Mouse (Mus musculus) megakaryocyte, embryonic 14.5 days (primary cell): ENCODE results near the gene Sec24c. TPM values are rescaled to one million over a fixed set of nuclear protein-coding genes. Genes with fewer than 3 reads are reported as not detected.

Experiments
- H3K27me3 ChIP-seq: replicated peaks from 2 replicates; pipeline ENCODE3; 2012; ENCODE audit warnings: inconsistent platforms
- H3K36me3 ChIP-seq: replicated peaks from 2 replicates; pipeline ENCODE3; 2012; ENCODE audit warnings: low read length, inconsistent platforms, mixed read lengths
- H3K4me1 ChIP-seq: 2 replicates; pipeline ENCODE4 v1.6.1; 2012; ENCODE audit warnings: inconsistent platforms
- H3K4me3 ChIP-seq: replicated peaks from 2 replicates; pipeline ENCODE3; 2012; ENCODE audit warnings: moderate library complexity, mild to moderate bottlenecking, inconsistent platforms
- H3K9me3 ChIP-seq: 2 replicates; pipeline ENCODE4 v1.6.1; 2012; ENCODE audit warnings: inconsistent platforms
- FLI1 ChIP-seq: IDR thresholded peaks from 2 replicates; pipeline ENCODE4 v1.6.1; 2012; ENCODE audit warnings: low read length, inconsistent platforms, mixed read lengths
- GATA1 ChIP-seq: IDR thresholded peaks from 3 replicates; pipeline ENCODE4 v1.6.1; 2012; ENCODE audit warnings: mixed read lengths, low read length, inconsistent platforms, borderline replicate concordance
- polyA plus RNA-seq: library from polyadenylated mRNA; stranded (reverse); fragments of >175 nt; gene quantifications from 2 replicates; pipeline ENCODE4 v1.2.3, GENCODE M21; 2012; ENCODE audit warnings: low replicate concordance; ENCODE audit not compliant: insufficient read depth

The Sec24c gene
- polyA plus RNA-seq, 1 experiment = 52.5 TPM

DNA sequence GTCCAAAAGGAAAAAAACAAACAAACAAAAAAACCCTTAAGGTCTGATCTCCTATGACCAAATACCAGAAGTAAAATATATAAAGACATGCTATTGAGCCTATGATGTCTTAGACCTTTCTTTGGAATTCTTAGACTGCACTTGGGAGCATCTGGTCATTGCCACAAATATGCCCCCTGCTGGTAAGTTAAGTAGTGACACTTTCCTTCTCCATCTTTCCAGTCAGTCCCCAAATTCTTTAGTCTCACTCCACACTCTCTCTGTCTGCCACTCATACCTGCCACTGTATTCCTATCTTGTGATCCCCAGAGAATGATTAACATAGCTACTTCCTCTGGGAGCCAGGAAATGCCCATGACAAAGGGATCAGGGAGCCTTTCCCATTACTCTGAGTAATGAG, 15.8 kb upstream of the Sec24c start:
- peaks cover 22% of the 10 kb centered on the region for H3K27me3 ChIP-seq
- no peak overlapping the region for H3K4me3 ChIP-seq
- H3K4me1 ChIP-seq = peaks cover 61% of the 10 kb centered on the region
- no peaks in the 10 kb centered on the region for H3K36me3 ChIP-seq
- no peaks in the 10 kb centered on the region for H3K9me3 ChIP-seq
- TF ChIP-seq GATA1 = no peak
- TF ChIP-seq FLI1 = no peak

DNA sequence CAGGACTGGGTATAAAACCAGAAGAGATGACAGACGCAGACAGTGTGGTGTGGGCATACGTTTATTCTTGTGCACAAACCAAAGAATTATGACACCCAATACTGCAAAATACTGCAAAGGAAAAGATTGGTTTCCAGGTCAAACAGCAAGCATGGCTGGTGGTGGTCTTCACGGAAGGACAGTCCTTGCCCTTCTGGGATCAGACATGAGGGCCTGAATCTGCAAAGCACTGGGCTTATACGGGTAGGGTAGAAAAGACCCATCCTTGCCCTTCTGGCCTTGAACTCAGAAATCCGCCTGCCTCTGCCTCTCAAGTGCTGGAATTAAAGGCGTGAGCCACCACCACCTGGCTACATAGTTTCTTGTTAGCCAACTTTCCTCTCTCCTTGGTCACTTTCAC, 15.2 kb upstream of the Sec24c start:
- TF ChIP-seq FLI1 (no peak), GATA1 (no peak)
- Histone ChIP-seq H3K4me3 (no peak overlapping the region), H3K9me3 (no peaks in the 10 kb centered on the region), H3K36me3 (no peaks in the 10 kb centered on the region), H3K4me1 (peaks cover 67% of the 10 kb centered on the region), H3K27me3 (peaks cover 28% of the 10 kb centered on the region)

DNA sequence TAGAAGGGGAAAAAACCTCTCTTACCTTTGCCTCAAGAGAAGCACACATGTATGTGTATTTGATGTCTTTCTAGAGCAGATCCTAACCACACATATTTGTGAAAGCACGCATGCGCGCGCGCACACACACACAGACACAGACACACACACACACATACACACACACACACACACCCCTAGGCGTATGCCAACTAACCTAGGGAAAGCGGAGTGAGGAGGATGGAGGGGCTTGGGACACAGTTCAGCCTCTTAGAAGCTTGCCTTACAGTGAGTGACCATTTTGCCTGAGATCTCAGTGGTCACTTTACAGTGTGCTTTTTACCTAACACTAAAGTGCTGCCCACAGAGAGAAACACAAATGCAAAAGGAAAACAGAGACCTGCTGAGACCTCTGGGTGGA, 14.4 kb upstream of the Sec24c start:
- Histone ChIP-seq H3K27me3 (peaks cover 35% of the 10 kb centered on the region), H3K4me1 (peaks cover 71% of the 10 kb centered on the region), H3K4me3 (no peak overlapping the region), H3K9me3 (no peaks in the 10 kb centered on the region), H3K36me3 (no peaks in the 10 kb centered on the region)
- TF ChIP-seq GATA1 (no peak), FLI1 (no peak)

DNA sequence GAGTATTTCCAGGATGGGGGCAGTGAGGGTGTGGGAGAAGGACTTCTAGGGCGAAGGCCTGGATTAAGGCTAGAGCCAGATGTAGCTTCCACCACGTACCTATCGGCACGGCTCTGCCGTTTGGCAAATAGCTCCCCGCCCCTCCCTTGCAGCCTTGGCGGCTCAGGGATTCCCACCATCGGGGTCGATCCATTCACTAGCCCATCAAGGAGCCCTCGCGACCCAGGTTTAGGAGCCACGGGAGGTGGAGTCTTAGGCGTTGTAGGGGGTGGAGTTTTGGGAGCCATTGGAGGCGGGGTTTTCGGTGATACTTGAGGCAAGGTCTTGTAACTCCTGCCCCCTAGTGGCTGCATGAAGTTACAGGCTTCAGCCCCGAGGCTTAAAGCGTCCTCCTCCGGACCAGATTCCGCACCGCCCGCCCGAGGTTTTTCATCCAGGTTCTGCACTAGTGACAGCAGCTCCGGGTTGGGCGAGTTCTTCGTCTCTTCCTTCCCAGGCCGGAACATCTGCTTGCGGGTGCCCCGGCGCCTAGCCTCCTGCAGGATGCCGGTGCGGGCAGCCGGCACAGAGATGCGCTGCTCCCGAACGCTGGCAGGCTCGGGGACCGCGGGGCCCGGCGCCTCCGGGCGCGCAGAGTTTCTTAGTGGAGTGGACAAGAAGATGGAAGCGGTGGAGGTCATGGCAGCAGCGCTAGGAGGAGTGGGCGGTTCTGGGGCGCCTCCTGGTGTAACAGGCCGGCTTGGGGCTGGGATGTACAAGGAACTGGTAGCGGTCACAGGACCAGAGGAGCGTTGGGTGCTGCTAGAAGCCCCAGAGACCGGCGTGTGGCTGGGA, 13.1 kb upstream of the Sec24c start:
- H3K27me3 ChIP-seq = peaks cover 45% of the 10 kb centered on the region
- peak overlapping the region; percentile 93 for H3K4me3 ChIP-seq
- no peak for TF ChIP-seq FLI1
- no peak for TF ChIP-seq GATA1
- H3K9me3 ChIP-seq = no peaks in the 10 kb centered on the region
- H3K4me1 ChIP-seq = peaks cover 57% of the 10 kb centered on the region
- H3K36me3 ChIP-seq = no peaks in the 10 kb centered on the region

DNA sequence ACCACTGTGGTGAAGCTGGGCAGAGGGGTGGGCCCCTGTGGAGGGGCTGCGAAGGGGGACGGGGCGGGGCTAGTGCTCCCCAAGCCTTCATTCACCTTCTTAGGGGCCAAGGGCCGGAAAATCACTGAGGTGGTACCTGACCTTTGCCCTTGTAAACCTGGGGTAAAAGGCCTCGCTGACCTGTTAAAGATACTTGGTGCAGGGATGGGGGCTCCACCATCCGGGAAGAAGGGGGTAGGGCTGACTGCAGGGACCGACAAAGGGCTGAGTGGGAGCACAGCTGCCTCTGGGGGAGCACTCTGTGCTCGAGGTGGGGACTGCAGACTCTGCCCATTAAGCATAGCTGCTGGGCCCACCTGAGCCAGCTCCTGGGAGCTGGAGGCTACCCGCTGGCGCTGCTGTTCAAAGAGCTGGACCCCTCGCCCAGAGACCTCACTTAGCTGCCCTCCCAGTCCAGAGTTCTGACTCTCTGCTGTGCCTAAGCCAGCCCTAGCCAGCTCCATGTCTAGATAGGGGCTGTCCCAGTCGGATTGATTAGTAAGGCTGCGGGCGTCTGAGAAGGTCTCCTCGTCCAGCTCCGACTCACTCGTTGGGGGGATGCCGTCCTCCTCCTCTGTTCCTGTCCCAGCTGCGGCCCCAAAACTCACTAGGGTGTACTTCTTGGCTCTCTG, 12.3 kb upstream of the Sec24c start:
- TF ChIP-seq FLI1 (no peak), GATA1 (no peak)

DNA sequence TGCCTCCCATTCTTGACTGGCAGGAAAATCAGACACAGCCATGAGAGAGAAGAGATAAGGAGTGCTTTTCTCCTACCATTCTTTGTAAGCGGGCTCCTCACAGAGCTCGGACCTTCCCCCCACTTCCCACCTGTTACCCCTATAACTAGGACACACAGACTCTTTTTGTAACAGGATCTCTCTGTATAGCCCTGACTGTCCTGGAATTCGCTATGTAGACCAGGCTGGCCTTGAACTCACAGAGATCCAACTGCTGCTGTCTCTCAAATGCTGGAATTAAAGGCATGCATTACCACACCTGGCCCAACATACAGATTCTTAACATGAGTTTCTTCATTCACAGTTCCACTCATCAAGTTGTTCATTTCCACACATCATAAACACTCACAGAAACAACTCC, 11.4 kb upstream of the Sec24c start:
- TF ChIP-seq FLI1 = no peak
- no peak for TF ChIP-seq GATA1
- peaks cover 47% of the 10 kb centered on the region for H3K4me1 ChIP-seq
- H3K4me3 ChIP-seq = no peak overlapping the region
- peaks cover 60% of the 10 kb centered on the region for H3K27me3 ChIP-seq
- no peaks in the 10 kb centered on the region for H3K36me3 ChIP-seq
- no peaks in the 10 kb centered on the region for H3K9me3 ChIP-seq

More for the DNA sequence above, 12.3 kb upstream of the Sec24c start:
- H3K4me3 ChIP-seq = peak overlapping the region; percentile 93
- H3K4me1 ChIP-seq = peaks cover 52% of the 10 kb centered on the region
- H3K27me3 ChIP-seq = peaks cover 52% of the 10 kb centered on the region
- H3K36me3 ChIP-seq = no peaks in the 10 kb centered on the region
- H3K9me3 ChIP-seq = no peaks in the 10 kb centered on the region

DNA sequence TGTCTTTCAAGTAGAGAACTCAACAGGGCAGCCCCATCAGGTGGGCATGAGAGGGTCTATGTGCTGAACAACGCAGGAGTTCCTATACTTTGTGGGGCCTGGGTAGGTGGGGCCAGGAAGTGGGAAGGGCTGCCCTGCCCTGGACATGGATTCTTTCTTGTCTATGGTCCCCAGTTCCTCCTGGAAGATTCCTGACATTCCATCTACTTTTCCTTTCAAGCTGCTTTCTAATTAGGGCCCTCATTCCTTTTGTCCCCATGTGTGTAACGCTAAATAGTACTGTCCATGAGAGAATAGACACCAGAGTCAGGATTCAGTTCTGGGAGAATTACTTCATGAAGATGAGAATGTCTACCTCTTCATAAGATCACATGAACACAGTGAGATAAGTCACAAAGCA, 10.5 kb upstream of the Sec24c start:
- Histone ChIP-seq H3K4me1 (peaks cover 46% of the 10 kb centered on the region), H3K36me3 (no peaks in the 10 kb centered on the region), H3K27me3 (peaks cover 67% of the 10 kb centered on the region), H3K9me3 (no peaks in the 10 kb centered on the region), H3K4me3 (no peak overlapping the region)
- TF ChIP-seq GATA1 = no peak
- no peak for TF ChIP-seq FLI1

DNA sequence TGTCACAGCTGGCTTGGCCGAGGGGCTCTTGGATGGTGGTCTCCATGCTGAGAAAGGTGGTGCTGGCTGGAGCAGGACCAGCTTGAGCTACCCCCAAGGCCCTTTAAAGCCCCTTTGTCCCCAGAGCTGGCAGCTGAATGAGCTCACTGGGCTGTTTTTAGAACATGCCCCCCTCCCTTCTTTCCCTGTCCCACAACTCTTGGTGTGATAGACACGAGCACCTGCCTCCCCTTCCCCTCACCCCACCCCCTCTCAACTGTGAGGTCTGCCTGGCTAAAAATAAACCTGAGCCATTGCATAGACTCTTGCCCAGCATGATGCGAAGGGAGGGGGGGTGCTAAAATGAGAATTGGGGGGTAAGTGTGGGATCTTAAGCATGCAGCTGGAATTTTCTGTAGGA, 9.7 kb upstream of the Sec24c start:
- Histone ChIP-seq H3K4me3 (no peak overlapping the region), H3K36me3 (no peaks in the 10 kb centered on the region), H3K27me3 (peaks cover 74% of the 10 kb centered on the region), H3K9me3 (no peaks in the 10 kb centered on the region), H3K4me1 (peaks cover 45% of the 10 kb centered on the region)
- TF ChIP-seq GATA1 = no peak
- TF ChIP-seq FLI1 = no peak

DNA sequence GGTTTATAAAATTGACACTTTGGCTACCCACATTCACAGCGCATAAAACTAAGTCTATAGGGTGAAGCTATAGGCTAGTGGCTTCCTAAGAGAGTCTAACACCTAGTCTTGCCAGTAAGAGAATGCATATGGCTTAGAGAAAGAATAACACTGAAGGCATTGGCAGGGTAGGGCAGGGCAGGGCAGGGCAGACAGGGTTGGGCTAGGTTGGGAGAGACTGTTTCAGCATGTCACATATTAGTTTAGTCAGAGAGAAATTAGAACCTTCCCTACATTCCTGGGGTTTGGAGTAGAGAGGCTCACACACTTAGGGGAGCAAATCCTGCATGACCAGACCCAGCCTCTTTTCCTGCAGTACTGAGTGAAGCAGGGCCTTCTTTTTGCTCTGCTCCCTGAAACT, 6.6 kb upstream of the Sec24c start:
- no peaks in the 10 kb centered on the region for H3K9me3 ChIP-seq
- TF ChIP-seq GATA1 = no peak
- no peak for TF ChIP-seq FLI1
- H3K4me3 ChIP-seq = no peak overlapping the region
- H3K4me1 ChIP-seq = peaks cover 22% of the 10 kb centered on the region
- H3K36me3 ChIP-seq = peaks cover 3% of the 10 kb centered on the region
- peaks cover 65% of the 10 kb centered on the region for H3K27me3 ChIP-seq

DNA sequence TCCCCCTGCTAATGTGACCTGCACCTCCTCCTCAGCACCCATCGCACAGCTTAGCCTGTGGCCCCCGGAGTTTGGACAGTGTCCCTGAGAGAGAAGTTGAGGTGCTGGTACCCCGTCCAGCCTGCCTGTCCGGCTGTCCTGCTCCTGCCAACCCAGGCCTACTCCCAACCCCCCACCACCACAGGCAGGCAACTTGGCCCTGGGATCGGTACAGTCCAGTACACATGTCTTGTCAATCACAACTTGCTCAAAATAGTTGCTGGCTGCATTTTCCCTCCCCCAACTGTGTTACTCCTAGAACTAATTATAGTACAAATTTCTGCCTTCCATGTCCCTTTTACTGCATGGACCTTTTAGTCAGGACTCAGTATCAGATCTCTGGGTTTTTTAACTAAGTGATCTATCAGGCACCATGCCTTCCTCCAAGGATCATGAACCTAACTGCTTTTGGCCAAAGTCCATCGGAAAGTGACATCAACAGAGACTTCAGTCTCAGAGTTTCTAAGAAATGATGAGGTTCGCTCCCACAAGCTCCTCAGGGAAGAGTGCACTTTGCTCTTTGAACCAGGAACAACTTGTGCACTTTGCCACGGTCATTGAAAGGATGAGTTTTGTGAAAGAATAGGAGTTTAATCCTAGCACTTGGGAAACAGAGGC, 5.8 kb upstream of the Sec24c start, which contains the start of gene Synpo2l:
TSS of gene Synpo2l (minus strand) at position 201 of the 657 bp plus-strand sequence.
- Histone ChIP-seq H3K27me3 (peaks cover 57% of the 10 kb centered on the region), H3K4me3 (no peak within 1 kb of the TSS), H3K36me3 (peaks cover 5% of the 10 kb centered on the region), H3K4me1 (peaks cover 21% of the 10 kb centered on the region), H3K9me3 (no peaks in the 10 kb centered on the region)
- no peak for TF ChIP-seq FLI1
- TF ChIP-seq GATA1 = no peak
